Mouse (Mus musculus) hindbrain, embryonic 10.5 days (tissue): ENCODE data around the gene Atg16l1. TPM values are rescaled to one million over a fixed set of nuclear protein-coding genes. Genes with fewer than 3 reads are reported as not detected.
A peak's percentile ranks its signal among the peaks of the same experiment; 100 is the strongest.

Experiments used
- DNase-seq: peaks from one replicate; pipeline ENCODE4 v3.0.0-alpha.2; 2017; ENCODE audit warnings: low spot score
- H3K27ac ChIP-seq: fragments of 300-500 bp; sonication (generic); 2 replicates; pipeline ENCODE4 v1.5.1; 2016; ENCODE audit warnings: mild to moderate bottlenecking, moderate library complexity
- H3K27me3 ChIP-seq: fragments of 300-500 bp; sonication (generic); 2 replicates; pipeline ENCODE4 v1.6.1; 2016; ENCODE audit warnings: mild to moderate bottlenecking; ENCODE audit not compliant: poor library complexity, insufficient read depth, severe bottlenecking
- H3K36me3 ChIP-seq: fragments of 300-500 bp; sonication (generic); 2 replicates; pipeline ENCODE4 v1.6.1; 2016; ENCODE audit warnings: mild to moderate bottlenecking, moderate library complexity
- H3K4me1 ChIP-seq: fragments of 300-500 bp; sonication (generic); replicated peaks from 2 replicates; pipeline ENCODE4 v1.6.1; 2016; ENCODE audit warnings: mild to moderate bottlenecking
- H3K4me3 ChIP-seq: fragments of 300-500 bp; sonication (generic); 2 replicates; pipeline ENCODE4 v1.5.1; 2016; ENCODE audit warnings: mild to moderate bottlenecking, moderate library complexity
- H3K9me3 ChIP-seq: fragments of 300-500 bp; sonication (generic); 2 replicates; pipeline ENCODE4 v1.6.1; 2016; ENCODE audit warnings: mild to moderate bottlenecking, moderate library complexity
- WGBS: fragments of 180-500 bp; shearing (Covaris S2); methylation state at CpG from one replicate; pipeline ENCODE4 v1.1.7; 2016; 5-methylcytosine and 5-hydroxymethylcytosine counted together
- polyA plus RNA-seq: library from polyadenylated mRNA; unstranded; fragments of >200 nt; fragmentation: Nextera tagmentation; extraction: Ambion mirVana; gene quantifications from 2 replicates; pipeline ENCODE4 v1.2.1, GENCODE M21; 2016

The Atg16l1 gene
- polyA plus RNA-seq: 36.5 and 41.2 TPM in 2 replicates

DNA sequence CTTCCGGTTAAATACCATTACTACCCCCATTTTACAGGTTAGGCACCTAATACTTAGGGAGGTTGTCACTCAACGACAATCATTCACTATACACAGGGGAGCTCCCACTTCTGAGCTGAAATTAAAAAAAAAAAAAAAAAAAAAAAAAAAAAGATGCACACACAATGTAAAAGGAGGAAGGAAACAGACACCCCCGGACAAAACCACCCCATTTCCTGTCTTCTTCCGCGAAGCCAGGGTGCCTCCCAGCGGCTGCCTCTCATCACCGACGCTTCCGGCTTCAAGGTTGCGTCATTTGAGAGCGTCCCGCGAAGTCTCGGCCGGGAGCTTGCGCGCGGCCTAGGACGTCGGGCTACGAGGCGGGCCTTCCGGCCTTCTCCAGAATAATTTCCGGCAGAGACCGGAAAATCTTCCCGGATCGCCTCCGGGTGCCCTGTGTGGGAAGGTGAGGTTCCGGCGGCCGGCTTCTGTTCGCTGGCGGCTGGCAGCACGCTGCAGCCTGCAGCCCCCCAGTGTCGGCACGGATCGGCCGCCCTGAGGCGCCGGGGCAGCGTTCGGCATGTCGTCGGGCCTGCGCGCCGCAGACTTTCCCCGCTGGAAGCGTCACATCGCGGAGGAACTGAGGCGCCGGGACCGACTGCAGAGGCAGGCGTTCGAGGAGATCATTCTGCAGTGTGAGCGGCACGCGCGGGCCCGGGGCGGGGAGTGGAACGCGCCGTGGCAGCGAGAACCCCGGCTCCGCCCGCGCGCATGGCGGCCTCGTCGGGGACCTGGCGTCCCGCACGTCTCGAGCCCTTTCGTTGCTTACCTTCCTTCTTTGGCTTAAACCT lies at the start of gene Atg16l1:
Gene Atg16l1, plus strand, starts transcription at position 230 of the 830 bp plus-strand sequence.
- Histone ChIP-seq H3K4me3 (peak within 1 kb of the TSS; percentile 95), H3K36me3 (peaks cover 28% of the 10 kb centered on the region), H3K9me3 (no peaks in the 10 kb centered on the region), H3K4me1 (peaks cover 10% of the 10 kb centered on the region), H3K27me3 (no peaks in the 10 kb centered on the region), H3K27ac (peak within 1 kb of the TSS; percentile 95)
- WGBS: 1% methylated on average over 79 of the region's 79 CpGs
- DNase-seq: peak; percentile 92

- 91% methylated on average over 3 of the region's 3 CpGs for WGBS
- H3K4me3 ChIP-seq: no peak overlapping the region
Observed at GRCm38 (mm10) chr1:87706361-87706760, 49.3 kb upstream of the Atg16l1 start.

DNA sequence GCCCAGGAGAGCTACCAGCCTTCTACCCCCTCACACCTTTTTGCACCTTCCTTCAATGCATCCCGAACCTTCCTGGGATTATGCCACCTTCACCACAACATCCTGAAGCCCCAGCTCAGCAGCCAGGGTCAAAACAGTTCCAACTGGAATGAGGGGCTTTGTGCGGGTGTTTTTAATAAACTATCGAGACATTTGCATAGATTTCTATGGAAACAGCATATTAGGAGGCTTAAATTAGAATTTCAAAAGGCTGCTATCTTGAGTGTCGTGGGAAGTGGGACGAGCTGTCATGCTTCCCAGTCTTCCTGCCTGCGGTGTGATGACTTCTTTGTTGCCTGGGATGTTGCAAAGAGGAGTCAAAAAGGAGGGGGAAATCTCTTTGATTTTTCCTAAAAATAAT lies 46.6 kb upstream of the Atg16l1 start:
- Histone ChIP-seq H3K9me3 (peaks cover 4% of the 10 kb centered on the region; the same call in 1 of the 2 replicates), H3K4me3 (no peak overlapping the region), H3K4me1 (peaks cover 11% of the 10 kb centered on the region), H3K27ac (no peak overlapping the region), H3K36me3 (no peaks in the 10 kb centered on the region), H3K27me3 (no peaks in the 10 kb centered on the region)
- 62% methylated on average over 6 of the region's 6 CpGs for WGBS
- no peak for DNase-seq

More at GRCm38 (mm10) chr1:87706361-87706760, 49.3 kb upstream of the Atg16l1 start:
- H3K9me3 ChIP-seq: peaks cover 4% of the 10 kb centered on the region; the same call in 1 of the 2 replicates
- no peak overlapping the region for H3K27ac ChIP-seq
- H3K27me3 ChIP-seq: no peaks in the 10 kb centered on the region
- H3K4me1 ChIP-seq: peaks cover 11% of the 10 kb centered on the region
- DNase-seq: no peak
- no peaks in the 10 kb centered on the region for H3K36me3 ChIP-seq

DNA sequence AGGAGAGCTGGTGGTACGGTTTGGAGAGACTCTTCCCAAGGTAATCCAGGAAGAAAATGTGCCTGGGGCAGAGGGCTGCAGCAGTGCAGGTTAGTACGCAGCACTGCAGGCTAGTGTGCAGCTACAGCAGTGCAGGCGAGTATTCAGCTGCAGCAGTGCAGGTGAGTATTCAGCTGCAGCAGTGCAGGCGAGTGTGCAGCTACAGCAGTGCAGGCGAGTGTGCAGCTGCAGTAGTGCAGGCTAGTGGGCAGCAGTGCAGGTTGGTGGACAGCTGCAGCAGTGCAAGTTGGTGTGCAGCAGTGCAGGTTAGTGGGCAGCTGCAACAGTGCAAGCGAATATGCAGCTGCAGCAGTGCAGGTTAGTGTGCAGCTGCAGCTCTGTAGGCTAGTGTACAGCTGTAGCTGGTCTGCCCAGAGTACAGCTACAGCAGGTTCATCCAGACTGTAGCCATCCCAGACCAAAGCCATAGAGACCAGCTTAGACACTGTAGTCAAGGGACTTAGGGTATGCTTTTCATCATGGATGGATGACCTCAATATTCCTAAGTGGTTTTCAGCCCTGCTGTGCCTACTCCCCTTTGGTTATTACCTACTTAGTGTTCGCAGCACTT lies 45.9 kb upstream of the Atg16l1 start:
- H3K4me1 ChIP-seq: peaks cover 11% of the 10 kb centered on the region
- H3K9me3 ChIP-seq: peaks cover 4% of the 10 kb centered on the region; the same call in 1 of the 2 replicates
- H3K4me3 ChIP-seq: no peak overlapping the region
- no peak for DNase-seq
- no peak overlapping the region for H3K27ac ChIP-seq
- H3K27me3 ChIP-seq: no peaks in the 10 kb centered on the region
- no peaks in the 10 kb centered on the region for H3K36me3 ChIP-seq
- WGBS: 84% methylated on average over 7 of the region's 7 CpGs

DNA sequence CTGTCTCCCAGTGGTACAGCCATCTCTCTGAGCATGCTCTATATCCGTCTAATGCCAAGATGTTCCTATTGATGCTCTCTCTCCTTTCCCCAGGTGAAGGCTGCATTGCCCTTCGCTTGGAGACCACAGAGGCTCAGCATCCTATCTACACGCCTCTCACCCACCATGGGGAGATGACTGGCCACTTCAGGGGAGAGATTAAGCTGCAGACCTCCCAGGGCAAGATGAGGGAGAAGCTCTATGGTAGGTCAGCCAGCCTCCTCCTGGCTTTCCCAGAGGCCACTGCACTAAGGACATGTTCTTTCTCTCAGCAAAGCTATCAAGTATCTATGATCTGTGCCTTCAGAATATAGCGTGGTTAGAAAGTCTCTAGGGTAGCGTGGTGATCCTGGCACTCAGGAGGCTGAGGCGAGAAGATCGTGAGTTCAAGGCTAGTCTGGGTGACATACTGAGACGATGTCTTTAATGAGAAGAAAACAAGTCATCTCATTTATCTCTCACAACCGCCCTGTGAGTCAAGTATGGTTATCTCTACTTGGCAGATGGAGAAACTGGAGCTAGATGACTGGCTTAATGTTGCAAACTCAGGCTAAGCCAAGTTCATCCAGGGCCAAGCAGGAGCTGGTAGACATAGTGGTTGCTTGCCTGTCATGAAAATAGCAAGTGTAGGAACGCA lies 43.6 kb upstream of the Atg16l1 start:
- Histone ChIP-seq H3K4me1 (peaks cover 11% of the 10 kb centered on the region), H3K27me3 (no peaks in the 10 kb centered on the region), H3K4me3 (no peak overlapping the region), H3K27ac (no peak overlapping the region), H3K9me3 (peaks cover 4% of the 10 kb centered on the region; the same call in 1 of the 2 replicates), H3K36me3 (no peaks in the 10 kb centered on the region)
- no peak for DNase-seq
- WGBS: 85% methylated on average over 10 of the region's 10 CpGs

DNA sequence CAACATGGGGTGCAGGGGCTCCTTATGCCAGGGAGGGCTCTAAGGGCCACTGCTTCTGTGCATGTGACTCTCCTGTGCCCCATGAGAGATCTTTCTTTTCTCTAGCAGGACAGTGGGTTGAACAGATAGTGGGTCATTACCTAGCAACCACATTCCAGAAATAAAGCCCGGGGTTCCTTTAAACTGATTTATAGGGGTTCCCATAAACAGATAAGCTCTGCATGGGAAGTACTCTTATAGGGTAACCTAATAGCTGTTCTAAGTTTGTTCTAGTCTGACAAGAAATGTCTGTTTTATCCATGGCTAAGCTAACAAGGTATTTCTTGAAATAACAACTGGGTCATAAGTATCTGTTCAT lies 43.1 kb upstream of the Atg16l1 start:
- peaks cover 4% of the 10 kb centered on the region; the same call in 1 of the 2 replicates for H3K9me3 ChIP-seq
- 86% methylated on average over 1 of the region's 1 CpGs for WGBS
- no peak overlapping the region for H3K4me3 ChIP-seq
- H3K27me3 ChIP-seq: no peaks in the 10 kb centered on the region
- H3K4me1 ChIP-seq: peaks cover 11% of the 10 kb centered on the region
- DNase-seq: no peak
- H3K27ac ChIP-seq: no peak overlapping the region
- no peaks in the 10 kb centered on the region for H3K36me3 ChIP-seq

- Histone ChIP-seq H3K27me3 (no peaks in the 10 kb centered on the region), H3K4me3 (no peak overlapping the region), H3K36me3 (no peaks in the 10 kb centered on the region), H3K4me1 (0 out of 2 replicates have a peak, but pooled peaks cover 3% of the 10 kb centered on the region), H3K27ac (no peak overlapping the region), H3K9me3 (no peaks in the 10 kb centered on the region)
- 40% methylated on average over 8 of the region's 8 CpGs for WGBS
- DNase-seq: peak; percentile 41
Observed at GRCm38 (mm10) chr1:87721382-87721781, 34.3 kb upstream of the Atg16l1 start.

DNA sequence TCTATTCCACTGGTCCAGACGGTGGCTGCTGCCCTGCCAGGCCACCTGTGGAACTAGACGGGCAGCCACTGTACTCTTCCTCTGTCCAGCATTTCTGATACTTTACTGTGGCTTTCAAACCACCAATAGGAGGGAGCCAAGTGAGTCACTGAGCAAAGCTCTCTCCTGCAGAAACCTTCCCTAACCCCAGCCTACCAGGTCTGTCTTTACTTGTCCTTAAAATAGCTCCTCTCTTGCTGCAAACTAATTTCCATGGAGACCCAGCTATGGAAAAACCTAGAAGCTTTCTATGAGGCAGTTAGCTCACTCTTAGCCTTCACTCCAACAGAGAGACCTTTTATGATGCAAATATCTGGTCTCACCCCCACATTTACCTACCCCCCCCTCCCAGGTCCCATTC lies 33.6 kb upstream of the Atg16l1 start:
- Histone ChIP-seq H3K27me3 (no peaks in the 10 kb centered on the region), H3K4me1 (0 out of 2 replicates have a peak, but pooled peaks cover 3% of the 10 kb centered on the region), H3K9me3 (no peaks in the 10 kb centered on the region), H3K27ac (no peak overlapping the region), H3K36me3 (no peaks in the 10 kb centered on the region), H3K4me3 (no peak overlapping the region)
- WGBS: 55% methylated on average over 2 of the region's 2 CpGs
- DNase-seq: no peak

- H3K4me3 ChIP-seq: no peak overlapping the region
- WGBS: 80% methylated on average over 4 of the region's 4 CpGs
Observed at GRCm38 (mm10) chr1:87723351-87723750, 32.3 kb upstream of the Atg16l1 start.

DNA sequence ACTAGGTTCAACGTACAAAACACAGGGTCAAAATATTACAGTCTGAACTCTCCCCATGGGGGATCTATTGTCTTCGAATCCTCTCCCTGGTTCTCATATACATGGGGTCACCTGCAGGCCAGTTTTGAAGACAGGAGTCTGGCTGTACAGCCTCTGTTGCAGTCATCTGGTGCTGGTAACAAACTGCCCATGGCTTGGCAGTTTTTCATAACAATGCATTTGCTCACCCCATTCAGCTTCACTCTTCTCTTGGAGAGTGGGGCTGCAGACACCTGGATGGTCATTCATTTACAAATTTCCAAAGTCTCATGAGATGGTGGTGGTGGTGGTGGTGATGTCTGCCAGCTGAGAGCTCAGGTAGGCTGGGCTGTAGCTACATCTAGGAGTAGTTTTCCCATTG lies 26.6 kb upstream of the Atg16l1 start:
- Histone ChIP-seq H3K4me1 (no peaks in the 10 kb centered on the region), H3K27ac (no peak overlapping the region), H3K9me3 (no peaks in the 10 kb centered on the region), H3K36me3 (no peaks in the 10 kb centered on the region), H3K4me3 (no peak overlapping the region), H3K27me3 (no peaks in the 10 kb centered on the region)
- DNase-seq: no peak
- 88% methylated on average over 2 of the region's 2 CpGs for WGBS

More at GRCm38 (mm10) chr1:87723351-87723750, 32.3 kb upstream of the Atg16l1 start:
- H3K4me1 ChIP-seq: 0 out of 2 replicates have a peak, but pooled peaks cover 3% of the 10 kb centered on the region
- no peaks in the 10 kb centered on the region for H3K36me3 ChIP-seq
- no peaks in the 10 kb centered on the region for H3K9me3 ChIP-seq
- no peak for DNase-seq
- no peak overlapping the region for H3K27ac ChIP-seq
- H3K27me3 ChIP-seq: no peaks in the 10 kb centered on the region

- H3K27me3 ChIP-seq: no peaks in the 10 kb centered on the region
- 86% methylated on average over 6 of the region's 6 CpGs for WGBS
- H3K36me3 ChIP-seq: no peaks in the 10 kb centered on the region
- no peak overlapping the region for H3K4me3 ChIP-seq
- no peaks in the 10 kb centered on the region for H3K9me3 ChIP-seq
- DNase-seq: no peak
- no peaks in the 10 kb centered on the region for H3K4me1 ChIP-seq
- H3K27ac ChIP-seq: no peak overlapping the region
Observed at GRCm38 (mm10) chr1:87729850-87730249, 25.8 kb upstream of the Atg16l1 start.

DNA sequence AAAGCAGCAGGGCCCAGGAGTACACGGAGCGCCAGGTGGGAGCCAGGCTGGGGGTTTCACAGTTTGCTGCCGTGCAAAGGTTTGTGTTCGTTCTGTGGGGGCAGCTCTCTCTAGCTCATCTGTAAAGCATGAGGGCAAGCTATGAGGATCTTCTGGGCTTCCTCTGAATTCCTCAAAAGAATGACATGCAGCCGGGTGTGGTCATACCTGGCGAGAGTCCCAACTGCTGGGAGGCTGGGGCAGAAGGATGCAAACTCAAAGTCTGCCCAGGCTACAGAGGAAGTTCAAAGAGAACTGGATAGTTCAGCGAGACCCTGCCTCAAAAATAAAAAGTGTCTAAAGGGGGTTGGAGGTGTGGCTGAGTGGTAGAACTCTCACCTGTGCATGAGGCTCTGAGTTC lies 25.4 kb upstream of the Atg16l1 start:
- Histone ChIP-seq H3K4me1 (no peaks in the 10 kb centered on the region), H3K27ac (no peak overlapping the region), H3K9me3 (no peaks in the 10 kb centered on the region), H3K27me3 (no peaks in the 10 kb centered on the region), H3K36me3 (no peaks in the 10 kb centered on the region), H3K4me3 (no peak overlapping the region)
- DNase-seq: no peak
- WGBS: 87% methylated on average over 7 of the region's 7 CpGs

GRCm38 (mm10) chr1:87733212-87733611 lies 22.5 kb upstream of the Atg16l1 start:
- Histone ChIP-seq H3K4me3 (no peak overlapping the region), H3K4me1 (no peaks in the 10 kb centered on the region), H3K27me3 (no peaks in the 10 kb centered on the region), H3K36me3 (no peaks in the 10 kb centered on the region), H3K27ac (no peak overlapping the region), H3K9me3 (no peaks in the 10 kb centered on the region)
- 91% methylated on average over 5 of the region's 5 CpGs for WGBS
- no peak for DNase-seq
